Mouse (Mus musculus) stomach, embryonic 14.5 days (tissue): Measurements from ENCODE around the gene Myo15b. TPM values are rescaled to one million over a fixed set of nuclear protein-coding genes. Genes with fewer than 3 reads are reported as not detected.

Experiments
- ATAC-seq: fragments of 200-750 bp; cut with Nextera tagmentation; 2 replicates; pipeline ENCODE4 v1.8.0; 2017; ENCODE audit warnings: low read depth, moderate TSS enrichment; ENCODE audit not compliant: insufficient number of reproducible peaks, insufficient read depth, low FRiP score
- H3K27ac ChIP-seq: fragments of 300-500 bp; sonication (generic); 2 replicates; pipeline ENCODE4 v1.5.1; 2014; ENCODE audit warnings: mild to moderate bottlenecking, low read length, moderate library complexity, mixed read lengths
- H3K27me3 ChIP-seq: fragments of 300-500 bp; sonication (generic); 2 replicates; pipeline ENCODE4 v1.6.1; 2014; ENCODE audit warnings: low read length, control low read depth, mixed read lengths; ENCODE audit not compliant: control insufficient read depth, insufficient read depth
- H3K36me3 ChIP-seq: fragments of 300-500 bp; sonication (generic); 2 replicates; pipeline ENCODE4 v1.6.1; 2014; ENCODE audit warnings: mild to moderate bottlenecking, control low read depth, low read length, moderate library complexity, mixed read lengths; ENCODE audit not compliant: control insufficient read depth, insufficient read depth
- H3K4me1 ChIP-seq: fragments of 300-500 bp; sonication (generic); 2 replicates; pipeline ENCODE4 v1.6.1; 2014; ENCODE audit warnings: low read length, control low read depth, mixed read lengths; ENCODE audit not compliant: control insufficient read depth, insufficient read depth
- H3K4me2 ChIP-seq: fragments of 300-500 bp; sonication (generic); replicated peaks from 2 replicates; pipeline ENCODE4 v1.6.1; 2014; ENCODE audit warnings: low read depth, low read length, control low read depth
- H3K4me3 ChIP-seq: fragments of 300-500 bp; sonication (generic); 2 replicates; pipeline ENCODE4 v1.5.1; 2014; ENCODE audit warnings: low read depth, low read length, control low read depth
- H3K9ac ChIP-seq: fragments of 300-500 bp; sonication (generic); replicated peaks from 2 replicates; pipeline ENCODE4 v1.6.1; 2014; ENCODE audit warnings: low read depth, mild to moderate bottlenecking, control low read depth, low read length, moderate library complexity, mixed read lengths
- H3K9me3 ChIP-seq: fragments of 300-500 bp; sonication (generic); 2 replicates; pipeline ENCODE4 v1.6.1; 2016; ENCODE audit warnings: low read depth, low read length, control low read depth; ENCODE audit not compliant: control insufficient read depth
- WGBS: fragments of 180-500 bp; shearing (Covaris S2); extraction: QIAGEN DNeasy Blood & Tissue Kit; methylation state at CpG from one replicate; pipeline ENCODE4 v1.1.7; 2014; 5-methylcytosine and 5-hydroxymethylcytosine counted together
- polyA plus RNA-seq: library from polyadenylated mRNA; unstranded; fragments of >200 nt; fragmentation: Nextera tagmentation; extraction: Ambion mirVana; gene quantifications from 2 replicates; pipeline ENCODE4 v1.2.1, GENCODE M21; 2014

Gene Myo15b
- polyA plus RNA-seq, 1 experiment from 2014 or later: 3.1 TPM

- no peak overlapping the region for H3K27ac ChIP-seq
- under 1% methylated on average over 16 of the region's 16 CpGs for WGBS
- H3K36me3 ChIP-seq: peaks cover 22% of the 10 kb centered on the region; the same call in 1 of the 2 replicates
- ATAC-seq: no peak
- peak overlapping the region; percentile 72 for H3K9ac ChIP-seq
- peak overlapping the region; percentile 73 for H3K4me2 ChIP-seq
- peaks cover 15% of the 10 kb centered on the region; the same call in 1 of the 2 replicates for H3K4me1 ChIP-seq
- no peaks in the 10 kb centered on the region for H3K9me3 ChIP-seq
- no peaks in the 10 kb centered on the region for H3K27me3 ChIP-seq
- H3K4me3 ChIP-seq: peak overlapping the region; percentile 88
Observed at GRCm38 (mm10) chr11:115933747-115934110, 75.5 kb downstream of the Myo15b start.

DNA sequence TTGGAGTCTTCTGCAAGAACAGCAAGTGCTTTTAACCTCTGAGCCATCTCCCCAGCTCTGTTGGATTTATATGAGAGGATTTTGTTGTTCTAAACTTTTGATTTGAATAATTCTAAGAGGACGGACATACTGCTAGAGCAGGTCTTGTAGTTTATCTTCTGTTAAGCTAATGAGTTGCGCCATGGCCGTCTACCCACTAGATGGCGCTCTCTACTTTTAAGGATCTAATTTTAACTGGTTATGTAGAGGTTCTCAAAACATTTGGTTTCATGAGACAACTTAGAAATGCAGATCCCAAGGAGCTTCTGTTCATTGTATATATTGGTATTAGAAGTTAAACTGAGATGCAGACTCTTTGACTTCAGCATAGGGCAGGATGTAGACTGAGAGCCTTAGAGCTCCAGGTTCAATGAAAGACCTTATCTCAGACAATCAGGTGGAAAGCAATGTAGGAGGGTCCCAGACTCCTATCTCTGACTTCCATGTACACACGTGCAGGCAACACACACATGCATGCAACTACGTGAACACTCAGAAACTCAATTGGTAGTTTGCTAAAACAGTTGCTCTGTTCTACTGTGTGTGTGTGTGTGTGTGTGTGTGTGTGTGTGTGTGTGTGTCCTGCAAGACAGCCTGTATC, 81.6 kb downstream of the Myo15b start:
- WGBS: 34% methylated on average over 6 of the region's 6 CpGs
- no peaks in the 10 kb centered on the region for H3K4me1 ChIP-seq
- no peaks in the 10 kb centered on the region for H3K9me3 ChIP-seq
- H3K4me3 ChIP-seq: no peak overlapping the region
- no peak overlapping the region for H3K9ac ChIP-seq
- no peak overlapping the region for H3K4me2 ChIP-seq
- H3K27ac ChIP-seq: no peak overlapping the region
- ATAC-seq: no peak
- peaks cover 61% of the 10 kb centered on the region for H3K36me3 ChIP-seq
- H3K27me3 ChIP-seq: no peaks in the 10 kb centered on the region

GRCm38 (mm10) chr11:115941980-115942379, 83.8 kb downstream of the Myo15b start:
- Histone ChIP-seq H3K4me2 (no peak overlapping the region), H3K4me1 (no peaks in the 10 kb centered on the region), H3K4me3 (no peak overlapping the region), H3K27ac (no peak overlapping the region), H3K36me3 (peaks cover 64% of the 10 kb centered on the region), H3K9ac (no peak overlapping the region), H3K9me3 (no peaks in the 10 kb centered on the region), H3K27me3 (no peaks in the 10 kb centered on the region)
- WGBS: 73% methylated on average over 7 of the region's 7 CpGs
- no peak for ATAC-seq

Other genes starting within 250 kb of the Myo15b start
- gene Mif4gd, start 245.4 kb upstream of the Myo15b start, polyA plus RNA-seq: 33.4 and 35.1 TPM in 2 replicates
- gene Slc25a19, start 230.1 kb upstream of the Myo15b start, polyA plus RNA-seq: 21.5 and 24.3 TPM in 2 replicates
- gene Grb2, start 149.8 kb upstream of the Myo15b start, polyA plus RNA-seq: 39.6 and 55.0 TPM in 2 replicates
- 13.7 and 17.0 TPM in 2 replicates for gene Tmem94, start 93.0 kb upstream of the Myo15b start, polyA plus RNA-seq
- 14.3 and 15.3 TPM in 2 replicates for gene Caskin2, start 44.8 kb upstream of the Myo15b start, polyA plus RNA-seq
- 24.3 and 25.0 TPM in 2 replicates for gene Tsen54, start 43.7 kb upstream of the Myo15b start, polyA plus RNA-seq
- 37.6 and 41.1 TPM in 2 replicates for gene Llgl2, start 34.4 kb upstream of the Myo15b start, polyA plus RNA-seq
- gene Smim5, start 41.6 kb downstream of the Myo15b start, polyA plus RNA-seq: 2.1 TPM in 2 replicates
- gene Smim6, start 53.6 kb downstream of the Myo15b start, polyA plus RNA-seq: 35.9 and 41.9 TPM in 2 replicates
- gene Sap30bp, start 74.9 kb downstream of the Myo15b start, polyA plus RNA-seq: 35.8 and 43.6 TPM in 2 replicates
- gene Recql5, start 75.1 kb downstream of the Myo15b start, polyA plus RNA-seq: 19.6 and 20.2 TPM in 2 replicates
- gene Itgb4, start 116.3 kb downstream of the Myo15b start, polyA plus RNA-seq: 10.2 and 10.7 TPM in 2 replicates
- gene Galk1, start 154.3 kb downstream of the Myo15b start, polyA plus RNA-seq: 157 and 164 TPM in 2 replicates
- 1,982 and 2,067 TPM in 2 replicates for gene H3f3b, start 169.6 kb downstream of the Myo15b start, polyA plus RNA-seq
- 29.2 and 31.6 TPM in 2 replicates for gene Unk, start 171.9 kb downstream of the Myo15b start, polyA plus RNA-seq
- gene Unc13d, start 219.6 kb downstream of the Myo15b start, polyA plus RNA-seq: 3.7 and 4.7 TPM in 2 replicates
- gene Wbp2, start 228.6 kb downstream of the Myo15b start, polyA plus RNA-seq: 74.0 and 82.4 TPM in 2 replicates